Mouse (Mus musculus) thymus, adult 2 months (tissue): ENCODE measurements around the gene Nr1h2.

Experiments used
- CTCF ChIP-seq: fragments of 200-500 bp; IDR thresholded peaks from 2 replicates; pipeline ENCODE4 v1.5.1; 2012; ENCODE audit warnings: mild to moderate bottlenecking, control low read depth, low read length, moderate library complexity, borderline replicate concordance; ENCODE audit not compliant: control insufficient read depth, poor library complexity, insufficient read depth; ENCODE audit errors: extremely low read depth
- POLR2A ChIP-seq: fragments of 200-500 bp; IDR thresholded peaks from 2 replicates; pipeline ENCODE4 v1.6.1; 2012; ENCODE audit warnings: mild to moderate bottlenecking, low read length, control low read depth, moderate library complexity; ENCODE audit not compliant: control insufficient read depth, poor library complexity, insufficient read depth; ENCODE audit errors: extremely low read depth

- TF ChIP-seq POLR2A (no peak), CTCF (no peak)
Measured at GRCm38 (mm10) chr7:44571811-44572210, 18.1 kb upstream of the Nr1h2 start.
